Comparison of ENCODE assay signal across 8 mouse cellular contexts in genomic region chr2:167306626-167307541, GRCm38 (mm10). TPM values are rescaled to one million over a fixed set of nuclear protein-coding genes. Genes with fewer than 3 reads are reported as not detected.
A peak's percentile ranks its signal among the peaks of the same experiment; 100 is the strongest.
DNase-seq lines count a peak whose midpoint lies in the region; ATAC-seq lines count a peak whose summit lies in the region.

No protein-coding gene starts in this region.

- H3K27me3 ChIP-seq in forebrain, embryonic 10.5 days (ENCODE audit: poor library complexity, severe bottlenecking) = no peaks in the 10 kb centered on the region
- H3K27me3 ChIP-seq in forebrain, embryonic 14.5 days (replicated peaks; ENCODE audit: control insufficient read depth, insufficient read depth, low read length) = no peaks in the 10 kb centered on the region
- H3K27me3 ChIP-seq in stomach, embryonic 16.5 days (ENCODE audit: control insufficient read depth, insufficient read depth, low read length) = no peaks in the 10 kb centered on the region

- H3K9me3 ChIP-seq in forebrain, embryonic 10.5 days = no peaks in the 10 kb centered on the region
- H3K9me3 ChIP-seq in forebrain, embryonic 14.5 days (replicated peaks; ENCODE audit: control insufficient read depth, low read length) = no peaks in the 10 kb centered on the region
- no peaks in the 10 kb centered on the region for H3K9me3 ChIP-seq in stomach, embryonic 16.5 days (replicated peaks; ENCODE audit: control insufficient read depth, low read length)

- no peak for ATAC-seq in forebrain, embryonic 14.5 days
- peak; percentile 56; the same call in 1 of the 2 replicates for ATAC-seq in stomach, embryonic 16.5 days (ENCODE audit: insufficient read depth, low FRiP score)
- no peak for ATAC-seq in megakaryocyte progenitor cell, adult 5-6 weeks (replicated peaks; ENCODE audit: poor library complexity)

- H3K36me3 ChIP-seq in forebrain, embryonic 10.5 days (replicated peaks) = peaks cover 66% of the 10 kb centered on the region
- peaks cover 27% of the 10 kb centered on the region for H3K36me3 ChIP-seq in forebrain, embryonic 14.5 days (ENCODE audit: control insufficient read depth, insufficient read depth, low read length)
- no peaks in the 10 kb centered on the region; the same call in 1 of the 2 replicates for H3K36me3 ChIP-seq in stomach, embryonic 16.5 days (ENCODE audit: control insufficient read depth, insufficient read depth, low read length)

- 90% methylated on average over 15 of the region's 15 CpGs for WGBS in forebrain, embryonic 10.5 days
- 86% methylated on average over 15 of the region's 15 CpGs for WGBS in forebrain, embryonic 14.5 days
- WGBS in stomach, embryonic 16.5 days = 73% methylated on average over 15 of the region's 15 CpGs

- DNase-seq in forebrain, embryonic 10.5 days (ENCODE audit: extremely low spot score, low spot score) = no peak
- DNase-seq in forebrain, embryonic 14.5 days (ENCODE audit: low spot score) = no peak
- peak; percentile 0 for DNase-seq in right cerebral cortex, adult 18-20 months
- DNase-seq in right cerebral cortex, postnatal 36 days (ENCODE audit: low spot score in 2 of 2) = no peak
- peak; percentile 34 to 42 for DNase-seq in heart, postnatal 14 days
- peak; percentile 3 for DNase-seq in layer of hippocampus, adult 8-10 months (ENCODE audit: low spot score in 2 of 2)

- H3K9ac ChIP-seq in forebrain, embryonic 14.5 days (ENCODE audit: low read length) = no peak overlapping the region
- H3K9ac ChIP-seq in stomach, embryonic 16.5 days (ENCODE audit: low read length) = 0 out of 2 replicates have a peak overlapping the region, but pooled peaks have one; percentile 5

- no peak overlapping the region for H3K4me3 ChIP-seq in forebrain, embryonic 10.5 days
- no peak overlapping the region for H3K4me3 ChIP-seq in forebrain, embryonic 14.5 days (ENCODE audit: low read depth, low read length)
- H3K4me3 ChIP-seq in stomach, embryonic 16.5 days (replicated peaks; ENCODE audit: low read length) = no peak overlapping the region

- no peak overlapping the region for H3K4me2 ChIP-seq in forebrain, embryonic 14.5 days (ENCODE audit: low read length)
- peak overlapping the region; percentile 30; the same call in 1 of the 2 replicates for H3K4me2 ChIP-seq in stomach, embryonic 16.5 days (ENCODE audit: low read depth, low read length)

- peaks cover 11% of the 10 kb centered on the region for H3K4me1 ChIP-seq in forebrain, embryonic 10.5 days
- no peaks in the 10 kb centered on the region for H3K4me1 ChIP-seq in forebrain, embryonic 14.5 days (ENCODE audit: control insufficient read depth, insufficient read depth, low read length)
- H3K4me1 ChIP-seq in stomach, embryonic 16.5 days (ENCODE audit: control insufficient read depth, insufficient read depth, low read length) = 0 out of 2 replicates have a peak, but pooled peaks cover 5% of the 10 kb centered on the region

- H3K27ac ChIP-seq in forebrain, embryonic 10.5 days = peak overlapping the region; percentile 63
- no peak overlapping the region for H3K27ac ChIP-seq in forebrain, embryonic 14.5 days (ENCODE audit: low read depth, low read length)
- H3K27ac ChIP-seq in stomach, embryonic 16.5 days (ENCODE audit: low read length) = peak overlapping the region; percentile 38; the same call in 1 of the 2 replicates

- intact Hi-C loops in heart, postnatal 14 days (cut with DNase I) = no loop called here

RNA-seq across cellular contexts. Expression of gene B4galt5, which starts 42.1 kb away (rescaled TPM):
- 6.0 and 7.3 TPM in 2 replicates for polyA plus RNA-seq in forebrain, embryonic 10.5 days (2016; fragmentation: Nextera tagmentation; extraction: Ambion mirVana)
- 10.9 and 12.0 TPM in 2 replicates for polyA plus RNA-seq in forebrain, embryonic 14.5 days (2014; fragmentation: Nextera tagmentation; extraction: Ambion mirVana)
- total RNA-seq in heart, postnatal 14 days (2021) = 10 to 100 TPM; 18.5 to 19.8 TPM
- 10 to 100 TPM; 34.6 to 43.0 (median 39.7) TPM for total RNA-seq in layer of hippocampus, adult 8-10 months (2022)
- 7.0 and 7.5 TPM in 2 replicates for polyA plus RNA-seq in stomach, embryonic 16.5 days (2015; fragmentation: Nextera tagmentation; extraction: Ambion mirVana)
- 14.6 and 23.7 TPM in 2 replicates for total RNA-seq in megakaryocyte progenitor cell, adult 5-6 weeks (2015)
- 15.4 and 24.2 TPM in 2 replicates for total RNA-seq in megakaryocyte progenitor cell, adult 5-6 weeks (2017)

Comparison
In these comparisons a context has a peak if more than half of its experiments do, and no peak if none do; other contexts are left out.
1. DNase-seq: peak in right cerebral cortex, adult 18-20 months (single experiment), heart, postnatal 14 days (2 of 2) and layer of hippocampus, adult 8-10 months (2 of 2); none in forebrain, embryonic 10.5 days (single experiment), forebrain, embryonic 14.5 days (single experiment) and right cerebral cortex, postnatal 36 days (0 of 2).